Mouse (Mus musculus) 3134 (cell line): Measurements from ENCODE around the gene Sst.

Experiments used
- DNase-seq: peaks from one replicate; pipeline ENCODE4 v3.0.0-alpha.2; 2011; ENCODE audit warnings: low spot score; ENCODE audit not compliant: insufficient read length; ENCODE audit errors: extremely low read depth

Sst gene

DNA sequence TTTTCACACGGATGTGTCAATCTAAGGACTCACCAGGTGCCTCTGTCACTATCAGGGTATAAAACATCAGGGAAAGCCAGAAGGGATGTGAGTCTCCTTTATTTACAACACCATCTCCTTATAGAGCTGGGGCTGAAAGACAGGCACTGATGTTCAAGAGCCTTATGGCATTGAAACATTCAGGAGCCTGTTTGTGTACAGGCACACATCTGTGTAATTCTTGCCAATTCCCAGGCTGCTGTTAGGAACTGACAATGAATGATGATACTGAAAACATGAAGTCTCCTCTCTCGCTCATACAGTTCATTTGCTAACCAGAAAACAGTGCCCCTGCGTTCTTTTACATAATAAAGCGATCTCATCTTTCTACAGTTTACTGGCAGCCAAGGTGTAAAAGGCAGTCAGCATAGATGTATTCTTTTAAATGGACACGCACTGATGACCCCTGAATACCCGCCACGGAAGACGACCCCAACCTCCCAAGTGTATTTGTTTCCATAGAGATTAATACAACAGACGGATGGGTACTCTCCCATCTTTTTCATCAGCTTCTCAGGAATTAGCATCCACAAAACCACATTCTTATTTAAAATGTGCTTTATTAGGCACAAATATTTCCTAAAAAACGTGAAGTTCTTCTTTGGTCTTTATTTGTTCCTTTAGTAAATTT, 2.7 kb downstream of the Sst start:
- DNase-seq: no peak

DNA sequence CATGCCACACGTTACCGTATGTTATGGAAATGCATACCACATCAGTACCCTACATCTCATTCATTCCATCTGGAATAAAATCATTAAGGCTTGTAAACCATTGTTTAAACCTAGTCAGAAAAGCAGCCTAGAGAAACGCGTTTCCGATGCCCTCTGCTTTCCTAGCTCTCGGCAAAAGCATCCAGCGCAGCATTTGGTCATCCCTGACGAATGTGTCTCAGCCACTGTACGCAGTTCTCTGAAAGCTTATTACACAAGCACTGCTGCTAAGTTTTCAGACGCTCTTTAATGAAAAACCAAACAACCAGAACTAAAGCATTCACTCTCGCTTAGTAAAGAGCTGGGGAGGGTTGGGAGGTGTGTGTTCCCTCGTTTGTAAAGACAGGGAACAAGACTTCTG, 5.7 kb downstream of the Sst start:
- no peak for DNase-seq

DNA sequence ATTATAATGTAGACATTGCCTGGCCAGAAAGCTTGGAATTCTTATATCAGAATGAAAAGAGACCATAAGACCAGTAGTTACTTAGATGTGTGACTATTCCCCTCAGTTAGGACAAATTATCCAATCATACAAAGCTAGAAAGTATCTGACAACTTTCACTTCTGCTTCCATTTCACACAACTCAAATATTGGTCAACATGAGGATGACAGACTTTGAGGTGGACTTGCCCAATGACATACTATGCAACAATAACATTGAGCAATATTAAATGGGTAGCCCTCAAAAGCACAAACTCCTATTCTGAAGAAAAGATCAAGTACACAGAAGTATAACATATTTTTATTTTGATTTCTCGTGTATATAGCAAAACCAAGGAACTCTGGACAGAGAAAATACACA, 35.5 kb downstream of the Sst start:
- no peak for DNase-seq

DNA sequence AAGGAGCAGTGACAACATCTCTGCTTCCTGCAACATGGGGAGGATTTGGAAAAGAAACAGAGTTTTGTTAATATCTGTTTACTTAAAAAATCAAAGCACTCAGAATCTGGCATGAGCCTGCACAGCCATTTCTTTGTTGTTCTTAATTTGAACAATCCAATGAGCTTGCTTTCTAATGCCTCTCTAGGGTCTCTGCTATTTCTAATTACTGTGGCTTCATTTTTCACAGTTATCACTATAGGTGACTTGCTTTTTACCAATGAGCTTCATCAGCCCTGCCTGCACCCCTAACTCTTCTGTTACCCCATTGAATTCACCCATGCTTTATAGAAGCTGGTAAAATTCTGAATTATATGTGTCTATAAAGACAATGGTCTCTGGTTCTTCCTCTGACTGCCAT, 41.0 kb downstream of the Sst start:
- DNase-seq: no peak

DNA sequence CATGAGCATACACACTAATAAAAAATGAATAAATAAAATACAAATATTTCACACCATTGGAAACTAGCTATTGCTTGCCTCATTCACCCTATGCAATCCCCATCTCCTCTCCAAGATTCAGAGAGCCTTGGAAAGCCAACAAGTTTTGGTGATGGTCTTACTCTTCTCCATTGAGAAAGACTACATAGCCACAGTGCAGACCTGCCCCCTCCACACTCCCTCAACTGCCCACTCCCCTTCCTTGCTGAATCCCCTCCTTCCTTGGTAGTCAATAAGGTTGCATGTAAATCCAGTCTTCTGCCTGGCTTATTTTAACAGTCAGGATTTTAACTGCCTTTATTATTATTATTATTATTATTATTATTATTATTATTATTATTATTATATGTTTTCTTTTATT, 41.6 kb downstream of the Sst start:
- no peak for DNase-seq

DNA sequence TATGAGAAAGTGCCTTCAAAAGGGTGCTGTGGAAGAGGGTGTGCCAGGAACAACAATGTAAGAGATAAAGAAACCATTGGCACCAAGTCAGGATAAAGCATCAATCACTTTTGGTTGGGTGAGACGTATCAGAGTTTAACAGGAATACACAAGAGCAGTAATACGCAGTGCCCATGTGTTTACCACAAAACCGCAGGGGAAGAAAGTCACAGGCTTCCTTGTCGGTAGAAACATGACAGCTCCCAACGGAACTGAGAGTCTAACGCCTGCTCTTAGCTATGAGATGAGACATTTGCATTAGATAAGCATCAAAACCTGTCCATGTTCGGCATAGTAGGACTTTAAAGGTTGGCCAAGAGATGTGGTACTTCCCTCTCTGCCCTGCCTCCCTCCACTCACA, 46.1 kb downstream of the Sst start:
- DNase-seq: no peak

DNA sequence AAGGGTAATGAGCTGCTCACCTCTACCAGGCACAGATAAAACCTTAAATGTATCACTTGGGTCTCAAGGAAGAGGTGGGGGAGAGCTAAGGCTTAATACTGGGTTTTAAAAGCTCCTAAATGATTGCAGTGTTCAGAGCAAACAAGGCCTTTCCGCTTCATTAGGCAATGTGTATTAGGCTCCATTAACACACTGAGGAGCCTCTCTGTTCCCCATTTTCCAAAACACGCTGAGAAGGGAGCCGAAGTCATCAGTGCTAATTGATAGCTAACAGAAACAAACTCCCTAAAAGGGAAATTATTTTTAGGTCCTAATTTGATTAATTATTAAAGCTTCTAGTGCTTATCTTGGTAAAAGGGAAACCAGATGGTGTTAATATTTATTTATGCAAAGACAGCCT, 48.1 kb downstream of the Sst start:
- no peak for DNase-seq
